Mouse (Mus musculus) small intestine, adult 2 months (tissue): ENCODE measurements around the gene Wt1.

Experiments used
- CTCF ChIP-seq: fragments of 200-500 bp; IDR thresholded peaks from 2 replicates; pipeline ENCODE4 v1.5.1; 2012; ENCODE audit warnings: low read depth, mild to moderate bottlenecking, control low read depth, inconsistent platforms, low read length, moderate library complexity, mixed read lengths; ENCODE audit not compliant: insufficient replicate concordance, insufficient read length; ENCODE audit errors: extremely low read depth
- POLR2A ChIP-seq: fragments of 200-500 bp; IDR thresholded peaks from 2 replicates; pipeline ENCODE4 v1.6.1; 2012; ENCODE audit warnings: low read depth, mild to moderate bottlenecking, control low read depth, inconsistent platforms, low read length, moderate library complexity

DNA sequence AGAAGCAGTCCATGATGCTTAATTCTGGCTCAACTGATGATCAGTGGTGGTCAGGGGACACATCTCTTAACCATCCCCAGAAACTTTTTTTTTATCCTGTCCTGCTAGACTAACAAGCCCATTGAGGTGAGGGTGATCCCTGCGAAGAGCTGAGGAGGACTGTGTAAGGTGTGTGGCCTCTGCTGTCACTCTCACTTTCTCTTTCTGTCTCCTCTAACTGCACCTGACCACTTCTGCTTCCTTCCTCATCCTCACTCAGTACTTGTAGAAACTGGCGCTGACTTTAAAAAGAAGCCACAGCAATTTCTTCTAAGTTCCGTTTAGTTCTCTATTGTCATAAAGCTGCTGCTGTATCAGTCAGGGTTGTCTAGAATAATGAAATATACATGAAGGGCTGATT, 58.8 kb downstream of the Wt1 start:
- TF ChIP-seq POLR2A, result no peak
- no peak for TF ChIP-seq CTCF
